Mouse (Mus musculus) hindbrain, embryonic 15.5 days (tissue): Measurements from ENCODE around the gene Rpl11. TPM values are rescaled to one million over a fixed set of nuclear protein-coding genes. Genes with fewer than 3 reads are reported as not detected.
"Not testable (repeated sequence)": the region's sequence is repeated elsewhere in the genome, so short reads cannot be mapped to it uniquely, and the experiment has no call there.

ENCODE experiments used
- ATAC-seq: fragments of 200-750 bp; cut with Nextera tagmentation; 2 replicates; pipeline ENCODE4 v1.8.0; 2017; ENCODE audit warnings: low read depth, moderate number of reproducible peaks, moderate TSS enrichment; ENCODE audit not compliant: low FRiP score
- H3K27ac ChIP-seq: fragments of 300-500 bp; sonication (generic); replicated peaks from 2 replicates; pipeline ENCODE4 v1.5.1; 2015; ENCODE audit warnings: mild to moderate bottlenecking, inconsistent platforms
- H3K27me3 ChIP-seq: fragments of 300-500 bp; sonication (generic); 2 replicates; pipeline ENCODE4 v1.6.1; 2015; ENCODE audit warnings: control low read depth, inconsistent platforms
- H3K36me3 ChIP-seq: fragments of 300-500 bp; sonication (generic); 2 replicates; pipeline ENCODE4 v1.6.1; 2015; ENCODE audit warnings: control low read depth, inconsistent platforms
- H3K4me1 ChIP-seq: fragments of 300-500 bp; sonication (generic); replicated peaks from 2 replicates; pipeline ENCODE4 v1.6.1; 2015; ENCODE audit warnings: control low read depth, inconsistent platforms
- H3K4me2 ChIP-seq: fragments of 300-500 bp; sonication (generic); 2 replicates; pipeline ENCODE4 v1.6.1; 2015; ENCODE audit warnings: moderate library complexity, mild to moderate bottlenecking, inconsistent platforms
- H3K4me3 ChIP-seq: fragments of 300-500 bp; sonication (generic); 2 replicates; pipeline ENCODE4 v1.5.1; 2015; ENCODE audit warnings: mild to moderate bottlenecking, inconsistent platforms
- H3K9ac ChIP-seq: fragments of 300-500 bp; sonication (generic); 2 replicates; pipeline ENCODE4 v1.6.1; 2015; ENCODE audit warnings: inconsistent platforms
- H3K9me3 ChIP-seq: fragments of 300-500 bp; sonication (generic); 2 replicates; pipeline ENCODE4 v1.6.1; 2016; ENCODE audit warnings: control low read depth, inconsistent platforms
- WGBS: fragments of 180-500 bp; shearing (Covaris S2); methylation state at CpG from one replicate; pipeline ENCODE4 v1.1.7; 2015; 5-methylcytosine and 5-hydroxymethylcytosine counted together
- polyA plus RNA-seq: library from polyadenylated mRNA; unstranded; fragments of >200 nt; fragmentation: Nextera tagmentation; extraction: Ambion mirVana; gene quantifications from 2 replicates; pipeline ENCODE4 v1.2.1, GENCODE M21; 2015

The Rpl11 gene
- polyA plus RNA-seq = 257 and 270 TPM in 2 replicates

DNA sequence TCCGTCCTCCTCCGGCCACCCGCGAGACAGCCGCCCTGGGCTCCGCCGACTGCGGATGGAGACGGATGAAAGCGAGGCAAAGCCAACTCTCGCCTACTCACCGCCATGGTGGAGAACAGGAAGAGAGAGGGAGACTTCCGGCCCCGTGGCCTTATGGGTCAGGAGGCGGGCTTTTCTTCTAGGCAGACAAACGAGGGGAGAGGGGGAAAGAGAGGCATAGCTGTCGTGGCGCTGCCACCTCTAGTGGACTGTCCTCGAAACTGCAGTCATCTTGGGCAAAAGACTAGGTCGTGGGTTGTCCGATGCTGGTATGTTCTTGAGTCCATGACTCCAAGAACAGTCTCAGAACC, at the start of gene Rpl11:
Rpl11 (minus strand) TSS at position 182 of the 350 bp plus-strand sequence.
- H3K36me3 ChIP-seq = peaks cover 31% of the 10 kb centered on the region
- no peaks in the 10 kb centered on the region for H3K27me3 ChIP-seq
- ATAC-seq = peak; percentile 97
- peak within 1 kb of the TSS; percentile 88 for H3K4me2 ChIP-seq
- WGBS = 0% methylated on average over 21 of the region's 21 CpGs
- peak within 1 kb of the TSS; percentile 90 for H3K27ac ChIP-seq
- H3K4me3 ChIP-seq = peak within 1 kb of the TSS; percentile 90
- H3K4me1 ChIP-seq = peaks cover 20% of the 10 kb centered on the region
- no peaks in the 10 kb centered on the region for H3K9me3 ChIP-seq
- H3K9ac ChIP-seq = peak within 1 kb of the TSS; percentile 97

DNA sequence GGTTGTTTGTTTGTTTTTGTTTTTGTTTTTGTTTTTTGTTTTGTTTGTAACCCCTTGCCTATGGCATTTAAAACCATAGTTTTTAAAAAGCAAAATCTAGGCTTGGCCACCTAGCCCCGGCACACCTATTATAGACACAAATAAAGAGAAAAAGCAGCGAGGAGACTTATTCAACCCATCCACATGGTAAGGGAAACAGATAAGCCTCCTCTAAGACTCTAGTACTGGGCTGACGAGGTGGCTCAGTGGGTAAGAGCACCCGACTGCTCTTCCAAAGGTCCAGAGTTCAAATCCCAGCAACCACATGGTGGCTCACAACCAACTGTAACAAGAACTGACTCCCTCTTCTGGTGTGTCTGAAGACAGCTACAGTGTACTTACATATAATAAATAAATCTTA, 48.5 kb upstream of the Rpl11 start:
- not testable (repeated sequence) for H3K4me2 ChIP-seq, H3K27ac ChIP-seq, H3K9ac ChIP-seq, H3K27me3 ChIP-seq, H3K36me3 ChIP-seq, H3K9me3 ChIP-seq, ATAC-seq, H3K4me3 ChIP-seq
- WGBS = 89% methylated on average over 4 of the region's 4 CpGs
- H3K4me1 ChIP-seq = peaks cover 11% of the 10 kb centered on the region

GRCm38 (mm10) chr4:136100396-136101070, 47.3 kb upstream of the Rpl11 start:
- whole genome bisulfite sequencing = 72% methylated on average over 12 of the region's 12 CpGs

GRCm38 (mm10) chr4:136098446-136098845, 45.2 kb upstream of the Rpl11 start:
- H3K36me3 ChIP-seq = no peaks in the 10 kb centered on the region
- no peak overlapping the region for H3K9ac ChIP-seq
- H3K4me1 ChIP-seq = peaks cover 9% of the 10 kb centered on the region; the same call in 1 of the 2 replicates
- H3K9me3 ChIP-seq = no peaks in the 10 kb centered on the region
- no peak overlapping the region for H3K4me2 ChIP-seq
- WGBS = 94% methylated on average over 3 of the region's 3 CpGs
- no peaks in the 10 kb centered on the region for H3K27me3 ChIP-seq
- ATAC-seq = no peak
- no peak overlapping the region for H3K27ac ChIP-seq
- H3K4me3 ChIP-seq = no peak overlapping the region

More at GRCm38 (mm10) chr4:136100396-136101070, 47.3 kb upstream of the Rpl11 start:
- no peak overlapping the region for H3K9ac ChIP-seq
- H3K36me3 ChIP-seq = no peaks in the 10 kb centered on the region
- H3K27ac ChIP-seq = no peak overlapping the region
- peaks cover 11% of the 10 kb centered on the region for H3K4me1 ChIP-seq
- no peak overlapping the region for H3K4me2 ChIP-seq
- H3K9me3 ChIP-seq = no peaks in the 10 kb centered on the region
- no peak for ATAC-seq
- no peaks in the 10 kb centered on the region for H3K27me3 ChIP-seq
- H3K4me3 ChIP-seq = no peak overlapping the region

DNA sequence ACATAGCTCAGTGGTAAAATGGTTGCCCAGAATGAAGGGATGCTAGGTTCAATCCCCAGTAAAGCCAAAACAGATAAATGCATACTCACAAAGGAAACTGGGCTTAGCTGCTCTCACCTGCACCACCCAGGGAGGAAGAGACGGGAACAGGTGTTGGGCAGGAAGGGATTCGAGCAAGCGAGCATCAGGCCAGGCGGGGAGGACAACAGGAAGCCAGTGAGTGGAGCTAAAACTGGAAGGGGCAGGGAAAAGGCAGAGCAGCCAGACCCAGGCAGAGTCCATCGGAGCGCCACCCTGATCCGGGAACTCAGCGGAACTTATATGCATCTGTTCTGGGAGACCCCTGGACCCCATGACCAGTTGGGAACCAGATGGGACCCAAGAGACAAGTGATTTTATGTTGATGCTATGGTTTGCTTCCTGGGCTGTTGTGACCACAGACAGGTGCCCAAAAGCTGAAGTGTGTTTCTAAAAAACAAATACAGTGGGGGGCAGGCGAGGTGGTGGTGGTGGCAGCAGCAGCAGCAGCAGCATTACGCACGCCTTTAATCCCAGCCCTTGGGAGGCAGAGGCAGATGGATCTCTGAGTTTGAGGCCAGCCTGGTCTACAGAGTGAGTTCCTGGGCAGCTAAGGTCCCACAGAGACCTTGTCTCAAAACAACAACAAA, 43.4 kb upstream of the Rpl11 start:
- no peak overlapping the region for H3K27ac ChIP-seq
- H3K36me3 ChIP-seq = no peaks in the 10 kb centered on the region
- no peak overlapping the region for H3K4me2 ChIP-seq
- H3K4me1 ChIP-seq = peaks cover 9% of the 10 kb centered on the region; the same call in 1 of the 2 replicates
- H3K4me3 ChIP-seq = no peak overlapping the region
- H3K27me3 ChIP-seq = no peaks in the 10 kb centered on the region
- no peak overlapping the region for H3K9ac ChIP-seq
- 81% methylated on average over 11 of the region's 11 CpGs for WGBS
- no peaks in the 10 kb centered on the region for H3K9me3 ChIP-seq
- no peak for ATAC-seq

DNA sequence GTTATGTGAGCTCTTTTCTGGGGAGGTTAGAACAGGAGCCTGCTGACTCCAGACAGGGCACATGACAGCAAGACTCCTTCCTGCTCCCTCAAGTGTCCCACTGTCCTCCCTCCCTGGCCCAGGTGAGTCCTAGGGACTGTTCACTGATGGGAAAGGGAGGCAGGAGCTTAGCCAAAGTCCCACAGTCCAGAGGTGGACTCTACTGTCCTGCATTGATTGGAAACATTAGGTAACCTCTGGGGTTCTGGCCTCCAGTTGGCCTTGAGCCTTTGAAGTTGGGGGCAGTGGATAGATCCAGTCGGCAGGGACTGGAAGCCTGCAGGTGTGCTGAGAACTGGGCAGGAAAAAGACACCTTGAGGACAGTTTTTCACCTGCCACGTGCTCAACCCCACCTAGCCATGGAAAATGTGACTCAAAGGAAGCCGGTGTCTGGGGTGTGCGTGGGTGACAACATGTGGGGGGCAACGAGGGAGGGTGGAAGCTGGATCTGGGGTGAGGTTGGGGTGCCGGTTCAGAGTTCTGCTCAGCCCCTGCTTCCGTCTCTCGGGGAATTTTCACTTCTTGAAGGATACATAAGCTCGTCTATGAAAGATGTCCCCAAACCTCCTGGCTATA, 42.4 kb upstream of the Rpl11 start:
- Histone ChIP-seq H3K4me1 (peaks cover 9% of the 10 kb centered on the region; the same call in 1 of the 2 replicates), H3K27ac (peak overlapping the region; percentile 61), H3K4me2 (no peak overlapping the region), H3K4me3 (no peak overlapping the region), H3K9me3 (no peaks in the 10 kb centered on the region), H3K36me3 (no peaks in the 10 kb centered on the region), H3K9ac (no peak overlapping the region), H3K27me3 (no peaks in the 10 kb centered on the region)
- 81% methylated on average over 9 of the region's 9 CpGs for WGBS
- ATAC-seq = no peak

GRCm38 (mm10) chr4:136094519-136095219, 41.4 kb upstream of the Rpl11 start:
- Histone ChIP-seq H3K4me2 (no peak overlapping the region), H3K27ac (peak overlapping the region; percentile 61), H3K4me3 (no peak overlapping the region), H3K9ac (no peak overlapping the region), H3K36me3 (no peaks in the 10 kb centered on the region), H3K9me3 (no peaks in the 10 kb centered on the region), H3K27me3 (no peaks in the 10 kb centered on the region), H3K4me1 (peaks cover 9% of the 10 kb centered on the region; the same call in 1 of the 2 replicates)
- WGBS = 52% methylated on average over 18 of the region's 18 CpGs
- ATAC-seq = peak; percentile 91

DNA sequence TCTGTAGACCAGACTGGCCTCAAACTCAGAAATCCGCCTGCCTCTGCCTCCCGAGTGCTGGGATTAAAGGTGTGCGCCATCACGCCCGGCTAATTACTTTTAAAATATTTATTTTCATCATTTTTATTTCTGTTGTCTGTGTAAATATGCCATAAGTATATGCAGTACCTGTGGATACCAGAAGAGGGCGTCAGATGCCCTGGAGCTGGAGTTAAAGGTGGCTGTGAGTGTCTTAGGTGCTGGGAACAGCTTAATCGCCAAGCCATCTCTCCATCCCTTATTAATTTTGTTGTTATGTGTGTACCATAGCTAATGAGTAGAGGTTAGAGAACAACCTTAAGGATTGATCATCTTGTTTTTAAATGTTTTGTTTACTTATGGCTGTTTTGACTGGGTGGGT, 39.3 kb upstream of the Rpl11 start:
- Histone ChIP-seq H3K36me3 (no peaks in the 10 kb centered on the region), H3K4me3 (no peak overlapping the region), H3K27me3 (no peaks in the 10 kb centered on the region), H3K27ac (no peak overlapping the region), H3K4me2 (no peak overlapping the region), H3K9ac (no peak overlapping the region), H3K4me1 (peaks cover 9% of the 10 kb centered on the region; the same call in 1 of the 2 replicates), H3K9me3 (no peaks in the 10 kb centered on the region)
- no peak for ATAC-seq
- WGBS = 92% methylated on average over 7 of the region's 7 CpGs

DNA sequence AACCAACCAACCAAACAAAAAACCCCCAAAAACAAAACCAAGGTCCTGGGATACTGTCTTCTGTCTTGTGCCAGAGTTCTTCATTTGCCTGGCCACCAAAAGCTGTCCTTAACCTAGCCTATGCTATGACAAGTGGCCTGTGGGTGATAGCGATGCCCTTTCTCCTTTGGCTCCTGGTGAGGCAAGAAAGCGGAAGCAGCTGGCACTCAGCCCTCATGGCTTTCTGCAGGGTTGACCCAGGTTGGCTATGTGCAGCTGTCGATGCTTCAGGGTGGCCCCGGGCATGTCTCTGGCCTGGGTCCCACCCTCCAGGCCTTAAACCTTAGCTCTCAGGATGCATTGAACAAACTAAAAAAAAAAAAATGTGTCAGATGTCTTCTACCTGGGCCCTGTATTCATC, 38.1 kb upstream of the Rpl11 start:
- no peaks in the 10 kb centered on the region for H3K36me3 ChIP-seq
- H3K9ac ChIP-seq = no peak overlapping the region
- no peak for ATAC-seq
- WGBS = 90% methylated on average over 4 of the region's 4 CpGs
- no peak overlapping the region for H3K27ac ChIP-seq
- H3K27me3 ChIP-seq = no peaks in the 10 kb centered on the region
- H3K4me2 ChIP-seq = no peak overlapping the region
- H3K4me1 ChIP-seq = peaks cover 9% of the 10 kb centered on the region; the same call in 1 of the 2 replicates
- H3K9me3 ChIP-seq = no peaks in the 10 kb centered on the region
- H3K4me3 ChIP-seq = no peak overlapping the region

DNA sequence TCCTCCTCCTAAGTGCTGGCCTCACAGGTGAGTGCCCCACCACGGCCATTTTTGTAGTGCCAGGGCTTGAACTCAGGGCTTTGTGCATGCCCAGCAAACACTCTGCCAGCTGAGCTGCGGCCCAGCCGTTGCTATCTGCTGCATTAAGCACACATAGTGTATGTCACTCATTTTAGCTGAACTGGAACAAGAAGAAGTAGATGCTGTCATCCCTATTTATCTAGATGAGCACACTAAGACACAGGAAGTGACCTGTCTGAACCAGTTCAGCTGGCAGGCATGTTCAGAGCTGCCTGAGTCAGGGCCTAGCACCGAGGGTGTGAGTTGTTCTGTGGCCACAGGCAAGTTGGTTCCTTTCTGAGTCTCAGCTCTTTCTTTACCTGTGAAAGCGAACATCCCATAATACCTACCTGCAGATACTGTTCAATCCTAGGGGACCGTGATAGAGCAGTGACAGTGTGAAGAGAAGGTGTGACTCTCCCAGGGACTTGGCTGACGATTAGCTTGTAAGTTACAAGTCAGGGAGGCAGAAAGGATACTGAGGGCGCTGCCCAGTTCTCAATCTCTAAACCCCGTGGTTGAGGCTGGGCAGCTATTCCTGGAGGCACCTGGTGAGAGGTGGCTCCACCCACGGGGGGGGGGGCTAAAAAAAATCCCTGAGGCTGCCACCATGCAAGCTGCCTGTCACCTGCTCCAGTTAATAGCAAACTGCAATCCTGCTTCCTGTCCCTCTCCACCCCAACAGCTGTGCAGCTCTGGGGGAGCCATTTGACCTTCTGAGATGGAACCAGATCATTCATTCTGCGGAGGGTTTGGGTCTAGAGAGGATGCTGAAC, 36.7 kb upstream of the Rpl11 start:
- no peak for ATAC-seq
- no peaks in the 10 kb centered on the region for H3K27me3 ChIP-seq
- H3K9me3 ChIP-seq = no peaks in the 10 kb centered on the region
- no peaks in the 10 kb centered on the region for H3K36me3 ChIP-seq
- H3K4me2 ChIP-seq = no peak overlapping the region
- H3K27ac ChIP-seq = no peak overlapping the region
- 0 out of 2 replicates have a peak, but pooled peaks cover 3% of the 10 kb centered on the region for H3K4me1 ChIP-seq
- H3K9ac ChIP-seq = no peak overlapping the region
- WGBS = 64% methylated on average over 11 of the region's 11 CpGs
- H3K4me3 ChIP-seq = no peak overlapping the region

- H3K4me3 ChIP-seq = no peak overlapping the region
- H3K9me3 ChIP-seq = no peaks in the 10 kb centered on the region
- no peaks in the 10 kb centered on the region for H3K4me1 ChIP-seq
- H3K27me3 ChIP-seq = no peaks in the 10 kb centered on the region
- H3K36me3 ChIP-seq = no peaks in the 10 kb centered on the region
- WGBS = 30% methylated on average over 16 of the region's 16 CpGs
- H3K4me2 ChIP-seq = no peak overlapping the region
- no peak overlapping the region for H3K27ac ChIP-seq
- no peak for ATAC-seq
- no peak overlapping the region for H3K9ac ChIP-seq
These were observed 35.9 kb upstream of the Rpl11 start for GRCm38 (mm10) chr4:136088971-136089747.
